Mouse (Mus musculus) layer of hippocampus, postnatal 10 days (tissue): ENCODE measurements at regions not wholly inside any gene's neighbourhood (a gene's known extent, or its start where the extent isn't known, plus 50 kb on each side); places are given as distances from the start of the nearest gene placed in this dataset.

ENCODE experiments used
- DNase-seq, 2 experiments: peaks; one replicate each; pipeline ENCODE4 v3.0.0; 2021; ENCODE audit warnings: low spot score in 2 of 2

- no peak for DNase-seq
Measured at GRCm38 (mm10) chr19:53476768-53477547, 52.0 kb upstream of the Dusp5 start.

GRCm38 (mm10) chr19:53469256-53469655, 59.7 kb upstream of the Dusp5 start:
- DNase-seq: no peak

- DNase-seq: no peak
Measured at GRCm38 (mm10) chr19:53464681-53465080, 64.2 kb upstream of the Dusp5 start.

GRCm38 (mm10) chr19:53464135-53464534, 64.8 kb upstream of the Dusp5 start:
- no peak for DNase-seq

GRCm38 (mm10) chr19:53461025-53462015, 67.6 kb upstream of the Dusp5 start:
- DNase-seq: no peak

- no peak for DNase-seq
Measured at GRCm38 (mm10) chr19:53460312-53461024, 68.4 kb upstream of the Dusp5 start.

GRCm38 (mm10) chr19:53459407-53459788, 69.0 kb upstream of the Smndc1 start:
- DNase-seq: no peak

GRCm38 (mm10) chr19:53458770-53459406, 68.5 kb upstream of the Smndc1 start:
- no peak for DNase-seq

GRCm38 (mm10) chr19:53456681-53457080, 66.3 kb upstream of the Smndc1 start:
- no peak for DNase-seq

GRCm38 (mm10) chr19:53454571-53454970, 64.2 kb upstream of the Smndc1 start:
- no peak for DNase-seq

- peak in 1 of 2 experiments; percentile 38 for DNase-seq
Measured at GRCm38 (mm10) chr19:53454059-53454458, 63.7 kb upstream of the Smndc1 start.

GRCm38 (mm10) chr19:53453317-53453947, 63.1 kb upstream of the Smndc1 start:
- no peak for DNase-seq

- no peak for DNase-seq
Measured at GRCm38 (mm10) chr19:53452360-53452759, 62.0 kb upstream of the Smndc1 start.

- DNase-seq: no peak
Measured at GRCm38 (mm10) chr19:53451388-53451922, 61.1 kb upstream of the Smndc1 start.

GRCm38 (mm10) chr19:53450624-53451387, 60.4 kb upstream of the Smndc1 start:
- no peak for DNase-seq

- DNase-seq: no peak
Measured at GRCm38 (mm10) chr19:53449137-53449783, 58.9 kb upstream of the Smndc1 start.

- no peak for DNase-seq
Measured at GRCm38 (mm10) chr19:53448206-53448605, 57.8 kb upstream of the Smndc1 start.

- DNase-seq: no peak
Measured at GRCm38 (mm10) chr19:53447754-53448153, 57.4 kb upstream of the Smndc1 start.

- no peak for DNase-seq
Measured at GRCm38 (mm10) chr19:53446216-53446615, 55.8 kb upstream of the Smndc1 start.
